Mouse (Mus musculus): ENCODE data around the gene Rab6b. TPM values are rescaled to one million over a fixed set of nuclear protein-coding genes. Genes with fewer than 3 reads are reported as not detected.
A peak's percentile ranks its signal among the peaks of the same experiment; 100 is the strongest.

The Rab6b gene
- polyA plus RNA-seq (2015; fragmentation: Nextera tagmentation; extraction: Ambion mirVana) = 3.7 and 4.3 TPM in 2 replicates

DNA sequence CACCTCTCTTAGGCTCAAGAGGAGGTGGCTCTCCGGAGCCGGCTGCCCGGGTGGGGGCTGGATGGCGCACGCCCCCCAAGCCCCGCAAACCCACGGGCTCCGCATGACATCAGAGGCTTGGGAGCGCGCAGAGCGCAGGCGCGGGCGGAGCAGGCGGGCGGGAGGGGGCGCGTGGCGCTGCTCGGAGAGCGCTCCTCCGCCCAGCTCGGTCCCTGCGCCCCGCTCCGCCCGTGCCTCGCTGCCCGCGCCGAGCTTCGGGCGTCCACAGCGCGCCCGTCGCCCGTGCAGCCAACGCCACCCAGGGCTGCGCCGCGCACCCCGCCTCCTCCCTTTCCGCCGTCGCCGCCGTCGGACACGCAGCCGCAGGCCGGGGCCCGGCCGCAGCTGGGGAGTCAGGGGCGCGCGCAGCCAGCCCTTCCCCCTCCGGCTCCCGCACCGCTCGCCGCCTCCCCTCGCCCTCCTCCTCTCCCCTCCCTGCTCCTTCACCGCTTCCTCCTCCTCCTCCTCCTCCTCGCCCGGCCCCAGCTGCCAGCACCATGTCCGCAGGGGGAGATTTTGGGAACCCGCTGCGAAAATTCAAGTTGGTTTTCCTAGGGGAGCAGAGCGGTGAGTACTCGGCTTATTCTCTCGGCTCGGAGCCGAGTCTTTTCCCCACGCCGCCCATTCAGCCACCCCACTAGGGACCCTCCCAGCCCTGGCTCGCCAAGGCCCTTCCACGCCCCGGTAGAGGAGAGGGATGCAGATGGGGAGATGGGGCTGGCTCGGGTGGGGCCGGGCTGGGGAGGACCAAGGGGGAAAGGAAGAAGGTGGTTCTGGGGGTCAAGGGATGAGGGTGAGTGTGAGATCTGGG is at the start of gene Rab6b:
Rab6b (plus strand) TSS at position 167 of the 850 bp plus-strand sequence.
- Histone ChIP-seq H3K4me3 (ENCODE audit: low read depth, low read length) (peak within 1 kb of the TSS; percentile 57), H3K27me3 (replicated peaks; ENCODE audit: control insufficient read depth, insufficient read depth, low read length) (peaks cover 33% of the 10 kb centered on the region), H3K4me2 (replicated peaks; ENCODE audit: low read depth) (peak within 1 kb of the TSS; percentile 95), H3K27ac (ENCODE audit: low read depth, low read length) (no peak within 1 kb of the TSS), H3K9ac (ENCODE audit: low read depth, low read length) (peak within 1 kb of the TSS; percentile 50; the same call in 1 of the 2 replicates), H3K9me3 (ENCODE audit: control insufficient read depth) (no peaks in the 10 kb centered on the region), H3K4me1 (replicated peaks; ENCODE audit: control insufficient read depth, insufficient read depth, low read length) (0 out of 2 replicates have a peak, but pooled peaks cover 3% of the 10 kb centered on the region), H3K36me3 (ENCODE audit: control insufficient read depth, insufficient read depth) (no peaks in the 10 kb centered on the region)
- TF ChIP-seq CTCF (IDR thresholded peaks at IDR 0.05; ENCODE audit: low read depth) = no peak
- WGBS = 0% methylated on average over 54 of the region's 81 CpGs
- peak; percentile 40 for ATAC-seq

DNA sequence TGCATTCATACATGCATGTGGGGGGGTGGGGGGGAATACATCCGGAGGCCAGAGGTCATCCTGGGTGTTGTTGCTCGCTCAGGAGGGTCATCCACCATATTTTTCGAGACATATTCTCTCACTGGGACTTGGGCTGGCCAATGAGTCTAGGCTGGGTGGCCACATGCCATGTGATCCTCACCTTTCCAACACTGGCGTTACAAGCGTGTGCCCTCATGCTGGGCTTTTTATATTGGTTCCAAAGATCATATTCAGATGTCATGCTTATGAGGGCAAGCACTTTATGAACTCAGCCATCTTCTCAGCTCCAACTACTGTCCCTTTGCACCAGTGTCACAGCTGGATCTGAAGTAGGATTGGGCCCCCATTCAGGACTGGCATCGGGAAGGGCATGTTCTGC is 48.0 kb upstream of the Rab6b start:
- no peak for TF ChIP-seq CTCF (IDR thresholded peaks at IDR 0.05; ENCODE audit: low read depth)
- Histone ChIP-seq H3K36me3 (ENCODE audit: control insufficient read depth, insufficient read depth) (no peaks in the 10 kb centered on the region; the same call in 1 of the 2 replicates), H3K9me3 (ENCODE audit: control insufficient read depth) (no peaks in the 10 kb centered on the region), H3K4me2 (replicated peaks; ENCODE audit: low read depth) (no peak overlapping the region), H3K9ac (ENCODE audit: low read depth, low read length) (no peak overlapping the region), H3K4me3 (ENCODE audit: low read depth, low read length) (no peak overlapping the region), H3K4me1 (replicated peaks; ENCODE audit: control insufficient read depth, insufficient read depth, low read length) (no peaks in the 10 kb centered on the region), H3K27me3 (replicated peaks; ENCODE audit: control insufficient read depth, insufficient read depth, low read length) (no peaks in the 10 kb centered on the region), H3K27ac (ENCODE audit: low read depth, low read length) (no peak overlapping the region)
- ATAC-seq = peak; percentile 26; the same call in 1 of the 2 replicates
- WGBS = 80% methylated on average over 6 of the region's 6 CpGs

DNA sequence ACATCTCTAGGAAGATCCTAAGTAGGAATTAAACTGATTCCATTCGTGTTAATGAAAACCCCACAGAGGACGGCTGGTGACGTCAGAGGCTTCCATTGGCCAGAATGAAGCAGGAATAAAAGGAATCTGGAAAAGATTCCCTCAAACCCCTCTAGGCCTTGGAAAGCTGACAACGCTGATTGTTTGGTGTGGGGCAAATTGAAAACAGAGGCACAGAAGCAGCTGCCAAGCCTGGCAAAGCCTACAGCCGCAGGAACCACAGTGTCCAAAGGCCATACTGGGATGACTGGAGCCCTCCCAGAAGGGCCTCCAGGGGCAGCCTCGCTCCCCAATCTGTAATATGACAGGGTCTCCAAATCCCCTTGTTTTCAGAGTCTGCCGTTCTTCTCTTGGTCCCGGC is 44.7 kb upstream of the Rab6b start:
- H3K4me1 ChIP-seq (replicated peaks; ENCODE audit: control insufficient read depth, insufficient read depth, low read length) = no peaks in the 10 kb centered on the region
- no peak for TF ChIP-seq CTCF (IDR thresholded peaks at IDR 0.05; ENCODE audit: low read depth)
- no peak overlapping the region for H3K4me2 ChIP-seq (replicated peaks; ENCODE audit: low read depth)
- no peak overlapping the region for H3K4me3 ChIP-seq (ENCODE audit: low read depth, low read length)
- H3K27me3 ChIP-seq (replicated peaks; ENCODE audit: control insufficient read depth, insufficient read depth, low read length) = no peaks in the 10 kb centered on the region
- H3K36me3 ChIP-seq (ENCODE audit: control insufficient read depth, insufficient read depth) = peaks cover 5% of the 10 kb centered on the region; the same call in 1 of the 2 replicates
- no peaks in the 10 kb centered on the region for H3K9me3 ChIP-seq (ENCODE audit: control insufficient read depth)
- no peak overlapping the region for H3K9ac ChIP-seq (ENCODE audit: low read depth, low read length)
- no peak overlapping the region for H3K27ac ChIP-seq (ENCODE audit: low read depth, low read length)
- 84% methylated on average over 8 of the region's 8 CpGs for WGBS
- ATAC-seq = no peak

DNA sequence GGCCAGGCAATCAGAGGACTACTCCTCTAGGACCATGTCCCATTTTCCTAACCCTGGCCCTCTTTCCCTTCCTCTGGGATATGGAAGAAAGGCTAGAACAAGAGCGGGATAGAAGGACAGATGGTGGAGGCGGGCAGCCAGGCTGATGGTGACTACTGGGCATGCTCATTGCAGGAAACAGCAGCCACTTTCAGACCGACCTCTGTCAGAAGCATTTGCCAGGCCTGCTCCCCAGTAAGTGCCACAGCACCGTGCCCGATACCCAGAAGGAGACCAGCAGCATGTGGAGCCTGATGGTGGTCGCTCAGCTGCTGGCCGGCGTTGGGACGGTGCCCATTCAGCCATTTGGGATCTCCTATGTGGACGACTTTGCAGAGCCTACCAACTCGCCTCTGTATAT is 43.9 kb upstream of the Rab6b start:
- Histone ChIP-seq H3K9me3 (ENCODE audit: control insufficient read depth) (no peaks in the 10 kb centered on the region), H3K36me3 (ENCODE audit: control insufficient read depth, insufficient read depth) (peaks cover 9% of the 10 kb centered on the region; the same call in 1 of the 2 replicates), H3K4me1 (replicated peaks; ENCODE audit: control insufficient read depth, insufficient read depth, low read length) (no peaks in the 10 kb centered on the region), H3K4me3 (ENCODE audit: low read depth, low read length) (no peak overlapping the region), H3K4me2 (replicated peaks; ENCODE audit: low read depth) (no peak overlapping the region), H3K9ac (ENCODE audit: low read depth, low read length) (no peak overlapping the region), H3K27ac (ENCODE audit: low read depth, low read length) (no peak overlapping the region), H3K27me3 (replicated peaks; ENCODE audit: control insufficient read depth, insufficient read depth, low read length) (no peaks in the 10 kb centered on the region)
- no peak for TF ChIP-seq CTCF (IDR thresholded peaks at IDR 0.05; ENCODE audit: low read depth)
- no peak for ATAC-seq
- WGBS = 92% methylated on average over 11 of the region's 11 CpGs

DNA sequence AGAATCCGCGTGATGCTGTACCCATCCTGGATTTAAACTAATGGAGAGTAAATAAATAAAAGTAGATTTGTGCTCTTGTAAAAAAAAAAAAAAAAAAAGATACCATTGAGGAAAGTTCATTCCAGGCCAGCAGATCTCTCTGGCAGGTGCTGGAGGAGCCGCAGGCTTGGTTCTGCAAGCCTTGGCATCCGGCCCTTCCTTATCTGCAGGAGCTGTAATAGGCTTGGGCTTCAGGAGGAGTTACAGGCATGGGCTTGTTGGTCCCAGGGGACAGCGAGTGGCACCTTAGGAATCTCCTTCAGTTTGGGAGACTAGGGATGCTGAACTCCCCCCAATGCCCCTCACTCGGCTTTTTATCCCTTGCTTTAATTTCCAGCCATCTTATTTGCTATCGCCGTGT is 42.8 kb upstream of the Rab6b start:
- TF ChIP-seq CTCF (IDR thresholded peaks at IDR 0.05; ENCODE audit: low read depth) = no peak
- 86% methylated on average over 8 of the region's 8 CpGs for WGBS
- no peak overlapping the region for H3K27ac ChIP-seq (ENCODE audit: low read depth, low read length)

GRCm38 (mm10) chr9:103071541-103072203 is 39.9 kb upstream of the Rab6b start:
- Histone ChIP-seq H3K27ac (ENCODE audit: low read depth, low read length) (no peak overlapping the region), H3K4me3 (ENCODE audit: low read depth, low read length) (no peak overlapping the region), H3K9me3 (ENCODE audit: control insufficient read depth) (no peaks in the 10 kb centered on the region), H3K27me3 (replicated peaks; ENCODE audit: control insufficient read depth, insufficient read depth, low read length) (no peaks in the 10 kb centered on the region), H3K4me2 (replicated peaks; ENCODE audit: low read depth) (no peak overlapping the region), H3K4me1 (replicated peaks; ENCODE audit: control insufficient read depth, insufficient read depth, low read length) (no peaks in the 10 kb centered on the region), H3K9ac (ENCODE audit: low read depth, low read length) (no peak overlapping the region), H3K36me3 (ENCODE audit: control insufficient read depth, insufficient read depth) (peaks cover 21% of the 10 kb centered on the region; the same call in 1 of the 2 replicates)
- no peak for ATAC-seq
- WGBS = 65% methylated on average over 7 of the region's 7 CpGs
- TF ChIP-seq CTCF (IDR thresholded peaks at IDR 0.05; ENCODE audit: low read depth) = no peak

More for the DNA sequence above, 42.8 kb upstream of the Rab6b start:
- ATAC-seq = no peak
- H3K36me3 ChIP-seq (ENCODE audit: control insufficient read depth, insufficient read depth) = peaks cover 17% of the 10 kb centered on the region; the same call in 1 of the 2 replicates
- no peak overlapping the region for H3K4me3 ChIP-seq (ENCODE audit: low read depth, low read length)
- no peaks in the 10 kb centered on the region for H3K4me1 ChIP-seq (replicated peaks; ENCODE audit: control insufficient read depth, insufficient read depth, low read length)
- H3K9me3 ChIP-seq (ENCODE audit: control insufficient read depth) = no peaks in the 10 kb centered on the region
- H3K9ac ChIP-seq (ENCODE audit: low read depth, low read length) = no peak overlapping the region
- no peak overlapping the region for H3K4me2 ChIP-seq (replicated peaks; ENCODE audit: low read depth)
- H3K27me3 ChIP-seq (replicated peaks; ENCODE audit: control insufficient read depth, insufficient read depth, low read length) = no peaks in the 10 kb centered on the region

Measured in intestine, postnatal 0 days (tissue).